Mouse (Mus musculus): ENCODE measurements around the gene Pgghg. TPM values are rescaled to one million over a fixed set of nuclear protein-coding genes. Genes with fewer than 3 reads are reported as not detected.

Pgghg gene
- polyA plus RNA-seq, 1 experiment from 2014 or later, result 18.3 TPM

- DNase-seq (ENCODE audit: low read depth, low spot score) (no peak), ATAC-seq (peak; percentile 18)
- no peak for TF ChIP-seq CTCF (IDR thresholded peaks at IDR 0.05)
- in situ Hi-C loops (cut with MboI; ENCODE audit: low pct_unique_long_range_greater_than_20kb), result no loop called here
- CTCF ChIA-PET, result interaction anchor here (0.9 to 1.5 kb wide), 4 partner anchors 10 to 19 kb away, joined by 3 to 4 read pairs (median 3); no protein-coding TSS in a partner anchor
- H3K27me3 ChIP-seq, result peaks cover 46% of the 10 kb centered on the region
- POLR2A ChIA-PET, result no interaction called here
Observed at GRCm38 (mm10) chr7:140922398-140923069, 18.7 kb upstream of the Pgghg start.

GRCm38 (mm10) chr7:140923070-140923775, 18.0 kb upstream of the Pgghg start:
- DNase-seq (ENCODE audit: low read depth, low spot score), result no peak
- ChIA-PET POLR2A (interaction anchor here (0.6 kb wide), 1 partner anchor 82 kb away, joined by 3 read pairs; no protein-coding TSS in a partner anchor), CTCF (interaction anchor here (1.0 kb wide), 1 partner anchor 10 kb away, joined by 3 read pairs; no protein-coding TSS in a partner anchor)
- H3K27me3 ChIP-seq, result peaks cover 42% of the 10 kb centered on the region
- ATAC-seq, result no peak
- no peak for TF ChIP-seq CTCF (IDR thresholded peaks at IDR 0.05)
- in situ Hi-C loops (cut with MboI; ENCODE audit: low pct_unique_long_range_greater_than_20kb), result no loop called here

- CTCF ChIA-PET, result interaction anchor here (0.9 to 3.0 kb wide), 2 partner anchors 14 to 19 kb away, joined by 3 to 8 read pairs; partner anchors contain the start of gene Pgghg
- no peak for TF ChIP-seq CTCF (IDR thresholded peaks at IDR 0.05)
- in situ Hi-C loops (cut with MboI; ENCODE audit: low pct_unique_long_range_greater_than_20kb), result no loop called here
- ATAC-seq, result no peak
- POLR2A ChIA-PET, result no interaction called here
- peaks cover 14% of the 10 kb centered on the region for H3K27me3 ChIP-seq
- no peak for DNase-seq (ENCODE audit: low read depth, low spot score)
Observed at GRCm38 (mm10) chr7:140927181-140927580, 14.0 kb upstream of the Pgghg start.

GRCm38 (mm10) chr7:140938436-140938835, 2.8 kb upstream of the Pgghg start:
- ChIA-PET POLR2A (no interaction called here), CTCF (interaction anchor here (1.6 to 3.0 kb wide), 3 partner anchors 16 to 35 kb away, joined by 4 to 10 read pairs (median 5); no protein-coding TSS in a partner anchor)
- no peak for TF ChIP-seq CTCF (IDR thresholded peaks at IDR 0.05)
- in situ Hi-C loops (cut with MboI; ENCODE audit: low pct_unique_long_range_greater_than_20kb), result loop anchor here (10.0 kb wide), 1 partner anchor 1256 kb away; the partner anchor contains the start of gene Gm10153
- no peak for DNase-seq (ENCODE audit: low read depth, low spot score)
- H3K27me3 ChIP-seq, result peaks cover 19% of the 10 kb centered on the region
- ATAC-seq, result no peak

DNA sequence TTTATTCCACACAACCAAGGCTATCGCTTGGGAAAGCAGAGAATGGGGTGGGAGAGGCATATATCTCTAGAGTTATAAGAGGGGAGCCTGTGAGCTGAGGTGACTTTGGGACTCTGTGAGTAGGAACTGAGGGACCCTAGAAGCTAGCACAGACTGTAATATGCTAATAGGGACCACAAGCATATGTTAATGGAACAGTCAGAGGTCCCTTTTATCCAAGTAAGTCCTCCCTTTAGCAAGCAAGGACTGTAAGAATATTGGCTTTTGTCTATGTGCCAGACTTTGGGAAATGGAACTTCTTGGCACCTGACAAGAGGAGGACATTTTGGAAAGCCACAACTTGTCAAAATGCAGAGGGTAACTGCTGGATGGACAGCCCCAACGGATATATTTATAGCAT, 2.3 kb upstream of the Pgghg start:
- H3K27me3 ChIP-seq, result peaks cover 16% of the 10 kb centered on the region
- ChIA-PET POLR2A (no interaction called here), CTCF (no interaction called here)
- in situ Hi-C loops (cut with MboI; ENCODE audit: low pct_unique_long_range_greater_than_20kb), result loop anchor here (10.0 kb wide), 1 partner anchor 1256 kb away; the partner anchor contains the start of gene Gm10153
- ATAC-seq (no peak), DNase-seq (ENCODE audit: low read depth, low spot score) (no peak)
- TF ChIP-seq CTCF (IDR thresholded peaks at IDR 0.05), result no peak

DNA sequence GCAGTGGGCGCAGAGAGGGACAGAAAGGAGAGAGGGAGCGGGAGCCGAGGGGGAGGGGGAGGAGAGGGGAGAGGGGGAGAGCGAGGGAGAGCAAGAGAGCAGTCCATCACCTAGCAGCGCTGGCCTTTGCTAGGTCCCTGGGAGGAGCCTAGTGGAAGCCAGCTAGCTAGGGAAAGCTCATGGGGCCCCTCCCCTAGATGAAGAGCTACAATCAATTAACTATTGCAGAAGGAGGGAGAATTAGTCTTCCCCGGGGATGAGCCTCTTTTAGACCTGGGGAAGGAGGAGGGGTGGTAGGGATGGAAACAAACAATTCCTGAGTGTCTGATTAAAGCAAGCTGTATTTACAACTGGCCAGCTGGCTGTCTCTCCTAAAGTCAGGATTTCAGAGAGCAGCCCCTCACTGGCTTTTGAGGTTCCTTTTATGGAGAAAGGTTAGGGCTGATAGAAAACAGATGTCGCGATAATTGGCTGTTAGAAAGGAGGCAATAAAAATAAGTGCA, 1.5 kb upstream of the Pgghg start:
- ChIA-PET CTCF (no interaction called here), POLR2A (interaction anchor here (0.6 kb wide), 2 partner anchors 10 to 807 kb away, joined by 3 read pairs; no protein-coding TSS in a partner anchor)
- no peak for TF ChIP-seq CTCF (IDR thresholded peaks at IDR 0.05)
- in situ Hi-C loops (cut with MboI; ENCODE audit: low pct_unique_long_range_greater_than_20kb), result loop anchor here (10.0 kb wide), 1 partner anchor 1255 kb away; the partner anchor contains the start of gene Gm10153
- DNase-seq (ENCODE audit: low read depth, low spot score) (no peak), ATAC-seq (no peak)
- H3K27me3 ChIP-seq, result peaks cover 14% of the 10 kb centered on the region

- ChIA-PET CTCF (interaction anchor here (0.9 to 2.9 kb wide), 5 partner anchors 9 to 99 kb away, joined by 3 to 16 read pairs (median 3); no protein-coding TSS in a partner anchor), POLR2A (interaction anchor here (0.7 kb wide), 1 partner anchor 31 kb away, joined by 3 read pairs; no protein-coding TSS in a partner anchor)
- DNase-seq (ENCODE audit: low read depth, low spot score) (no peak), ATAC-seq (no peak)
- no peak for TF ChIP-seq CTCF (IDR thresholded peaks at IDR 0.05)
- in situ Hi-C loops (cut with MboI; ENCODE audit: low pct_unique_long_range_greater_than_20kb), result no loop called here
- H3K27me3 ChIP-seq, result no peaks in the 10 kb centered on the region
Observed at GRCm38 (mm10) chr7:140942341-140942740, 1.1 kb downstream of the Pgghg start.

GRCm38 (mm10) chr7:140942811-140943210, 1.6 kb downstream of the Pgghg start:
- TF ChIP-seq CTCF (IDR thresholded peaks at IDR 0.05), result no peak
- no peak for DNase-seq (ENCODE audit: low read depth, low spot score)
- in situ Hi-C loops (cut with MboI; ENCODE audit: low pct_unique_long_range_greater_than_20kb), result no loop called here
- no peak for ATAC-seq
- POLR2A ChIA-PET, result interaction anchor here (0.7 kb wide), 2 partner anchors 12 to 31 kb away, joined by 3 read pairs; no protein-coding TSS in a partner anchor
- CTCF ChIA-PET, result interaction anchor here (0.9 to 2.9 kb wide), 5 partner anchors 9 to 99 kb away, joined by 3 to 16 read pairs (median 3); no protein-coding TSS in a partner anchor
- H3K27me3 ChIP-seq, result no peaks in the 10 kb centered on the region

GRCm38 (mm10) chr7:140943356-140943755, 2.2 kb downstream of the Pgghg start:
- no peak for TF ChIP-seq CTCF (IDR thresholded peaks at IDR 0.05)
- in situ Hi-C loops (cut with MboI; ENCODE audit: low pct_unique_long_range_greater_than_20kb), result no loop called here
- ChIA-PET CTCF (interaction anchor here (2.9 kb wide), 1 partner anchor 15 kb away, joined by 16 read pairs; no protein-coding TSS in a partner anchor), POLR2A (interaction anchor here (0.7 kb wide), 1 partner anchor 11 kb away, joined by 3 read pairs; no protein-coding TSS in a partner anchor)
- H3K27me3 ChIP-seq, result no peaks in the 10 kb centered on the region
- ATAC-seq (no peak), DNase-seq (ENCODE audit: low read depth, low spot score) (no peak)

DNA sequence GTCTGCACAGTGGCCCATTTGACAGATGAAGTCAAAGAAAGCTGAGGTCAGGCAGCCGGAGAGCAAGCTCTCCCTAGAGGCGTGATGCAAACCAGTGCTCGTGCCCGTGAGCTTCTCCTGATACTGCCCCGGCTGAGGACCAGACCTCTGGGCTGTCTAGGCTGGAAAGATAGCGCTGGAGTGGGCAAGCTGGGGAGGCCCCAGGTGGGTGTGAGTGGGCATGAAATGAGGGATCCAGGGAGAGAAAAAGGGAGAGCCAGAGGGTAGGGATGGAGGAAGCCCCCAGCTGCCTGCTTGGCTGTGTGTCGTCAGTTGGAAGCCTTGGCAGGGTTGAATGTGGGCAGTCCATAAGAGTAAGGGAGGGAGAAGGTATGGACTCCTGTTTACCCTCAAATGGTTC, 3.0 kb downstream of the Pgghg start:
- no peak for ATAC-seq
- TF ChIP-seq CTCF (IDR thresholded peaks at IDR 0.05), result no peak
- in situ Hi-C loops (cut with MboI; ENCODE audit: low pct_unique_long_range_greater_than_20kb), result no loop called here
- no peaks in the 10 kb centered on the region for H3K27me3 ChIP-seq
- CTCF ChIA-PET, result no interaction called here
- POLR2A ChIA-PET, result no interaction called here
- no peak for DNase-seq (ENCODE audit: low read depth, low spot score)
